Mouse (Mus musculus): ENCODE measurements around the gene Atxn1. TPM values are rescaled to one million over a fixed set of nuclear protein-coding genes. Genes with fewer than 3 reads are reported as not detected.
A peak's percentile ranks its signal among the peaks of the same experiment; 100 is the strongest.

The Atxn1 gene
- polyA plus RNA-seq, 1 experiment: 59.3 TPM

- no peak overlapping the region for H3K27ac ChIP-seq (ENCODE audit: insufficient read depth, low read length)
- peaks cover 5% of the 10 kb centered on the region; the same call in 1 of the 2 replicates for H3K4me1 ChIP-seq (ENCODE audit: control insufficient read depth, insufficient read depth, low read length)
- H3K4me3 ChIP-seq (ENCODE audit: insufficient read depth, low read length): no peak overlapping the region
- TF ChIP-seq POLR2A (IDR thresholded peaks at IDR 0.05; ENCODE audit: low read depth, low read length) (no peak), CTCF (IDR thresholded peaks at IDR 0.05; ENCODE audit: borderline replicate concordance, insufficient read depth, low read length) (no peak)
Observed at GRCm38 (mm10) chr13:45590898-45591297, 373.9 kb downstream of the Atxn1 start.

GRCm38 (mm10) chr13:45583061-45583460 is 381.7 kb downstream of the Atxn1 start:
- Histone ChIP-seq H3K4me3 (ENCODE audit: insufficient read depth, low read length) (no peak overlapping the region), H3K27ac (ENCODE audit: insufficient read depth, low read length) (peak overlapping the region; percentile 38), H3K4me1 (ENCODE audit: control insufficient read depth, insufficient read depth, low read length) (peaks cover 2% of the 10 kb centered on the region; the same call in 1 of the 2 replicates)
- TF ChIP-seq POLR2A (IDR thresholded peaks at IDR 0.05; ENCODE audit: low read depth, low read length): no peak
- no peak for TF ChIP-seq CTCF (IDR thresholded peaks at IDR 0.05; ENCODE audit: borderline replicate concordance, insufficient read depth, low read length)

GRCm38 (mm10) chr13:45582294-45582693 is 382.5 kb downstream of the Atxn1 start:
- peaks cover 7% of the 10 kb centered on the region; the same call in 1 of the 2 replicates for H3K4me1 ChIP-seq (ENCODE audit: control insufficient read depth, insufficient read depth, low read length)
- TF ChIP-seq CTCF (IDR thresholded peaks at IDR 0.05; ENCODE audit: borderline replicate concordance, insufficient read depth, low read length) (no peak), POLR2A (IDR thresholded peaks at IDR 0.05; ENCODE audit: low read depth, low read length) (no peak)
- peak overlapping the region; percentile 38; the same call in 1 of the 2 replicates for H3K27ac ChIP-seq (ENCODE audit: insufficient read depth, low read length)
- H3K4me3 ChIP-seq (ENCODE audit: insufficient read depth, low read length): no peak overlapping the region

GRCm38 (mm10) chr13:45579751-45580150 is 385.1 kb downstream of the Atxn1 start:
- Histone ChIP-seq H3K4me1 (ENCODE audit: control insufficient read depth, insufficient read depth, low read length) (peaks cover 17% of the 10 kb centered on the region), H3K4me3 (ENCODE audit: insufficient read depth, low read length) (no peak overlapping the region), H3K27ac (ENCODE audit: insufficient read depth, low read length) (no peak overlapping the region)
- TF ChIP-seq POLR2A (IDR thresholded peaks at IDR 0.05; ENCODE audit: low read depth, low read length) (no peak), CTCF (IDR thresholded peaks at IDR 0.05; ENCODE audit: borderline replicate concordance, insufficient read depth, low read length) (no peak)

GRCm38 (mm10) chr13:45577784-45578183 is 387.0 kb downstream of the Atxn1 start:
- peaks cover 21% of the 10 kb centered on the region for H3K4me1 ChIP-seq (ENCODE audit: control insufficient read depth, insufficient read depth, low read length)
- H3K27ac ChIP-seq (ENCODE audit: insufficient read depth, low read length): peak overlapping the region; percentile 63
- TF ChIP-seq POLR2A (IDR thresholded peaks at IDR 0.05; ENCODE audit: low read depth, low read length) (no peak), CTCF (IDR thresholded peaks at IDR 0.05; ENCODE audit: borderline replicate concordance, insufficient read depth, low read length) (no peak)
- no peak overlapping the region for H3K4me3 ChIP-seq (ENCODE audit: insufficient read depth, low read length)

GRCm38 (mm10) chr13:45577366-45577765 is 387.4 kb downstream of the Atxn1 start:
- Histone ChIP-seq H3K4me3 (ENCODE audit: insufficient read depth, low read length) (no peak overlapping the region), H3K27ac (ENCODE audit: insufficient read depth, low read length) (peak overlapping the region; percentile 63), H3K4me1 (ENCODE audit: control insufficient read depth, insufficient read depth, low read length) (peaks cover 23% of the 10 kb centered on the region)
- TF ChIP-seq CTCF (IDR thresholded peaks at IDR 0.05; ENCODE audit: borderline replicate concordance, insufficient read depth, low read length) (no peak), POLR2A (IDR thresholded peaks at IDR 0.05; ENCODE audit: low read depth, low read length) (no peak)

GRCm38 (mm10) chr13:45576185-45576584 is 388.6 kb downstream of the Atxn1 start:
- Histone ChIP-seq H3K4me3 (ENCODE audit: insufficient read depth, low read length) (no peak overlapping the region), H3K27ac (ENCODE audit: insufficient read depth, low read length) (peak overlapping the region; percentile 63), H3K4me1 (ENCODE audit: control insufficient read depth, insufficient read depth, low read length) (peaks cover 23% of the 10 kb centered on the region)
- TF ChIP-seq CTCF (IDR thresholded peaks at IDR 0.05; ENCODE audit: borderline replicate concordance, insufficient read depth, low read length): no peak
- TF ChIP-seq POLR2A (IDR thresholded peaks at IDR 0.05; ENCODE audit: low read depth, low read length): no peak

GRCm38 (mm10) chr13:45572768-45573167 is 392.0 kb downstream of the Atxn1 start:
- H3K4me1 ChIP-seq (ENCODE audit: control insufficient read depth, insufficient read depth, low read length): peaks cover 27% of the 10 kb centered on the region
- no peak overlapping the region for H3K27ac ChIP-seq (ENCODE audit: insufficient read depth, low read length)
- no peak for TF ChIP-seq POLR2A (IDR thresholded peaks at IDR 0.05; ENCODE audit: low read depth, low read length)
- peak; percentile 38; the same call in 1 of the 2 replicates for TF ChIP-seq CTCF (IDR thresholded peaks at IDR 0.05; ENCODE audit: borderline replicate concordance, insufficient read depth, low read length)
- no peak overlapping the region for H3K4me3 ChIP-seq (ENCODE audit: insufficient read depth, low read length)

- H3K4me1 ChIP-seq (ENCODE audit: control insufficient read depth, insufficient read depth, low read length): peaks cover 20% of the 10 kb centered on the region
- H3K27ac ChIP-seq (ENCODE audit: insufficient read depth, low read length): no peak overlapping the region
- H3K4me3 ChIP-seq (ENCODE audit: insufficient read depth, low read length): no peak overlapping the region
- TF ChIP-seq POLR2A (IDR thresholded peaks at IDR 0.05; ENCODE audit: low read depth, low read length) (no peak), CTCF (IDR thresholded peaks at IDR 0.05; ENCODE audit: borderline replicate concordance, insufficient read depth, low read length) (peak; percentile 81)
Observed at GRCm38 (mm10) chr13:45571795-45572262, 393.0 kb downstream of the Atxn1 start.

- Histone ChIP-seq H3K4me3 (ENCODE audit: insufficient read depth, low read length) (no peak overlapping the region), H3K27ac (ENCODE audit: insufficient read depth, low read length) (peak overlapping the region; percentile 53), H3K4me1 (ENCODE audit: control insufficient read depth, insufficient read depth, low read length) (peaks cover 12% of the 10 kb centered on the region)
- TF ChIP-seq CTCF (IDR thresholded peaks at IDR 0.05; ENCODE audit: borderline replicate concordance, insufficient read depth, low read length) (no peak), POLR2A (IDR thresholded peaks at IDR 0.05; ENCODE audit: low read depth, low read length) (no peak)
Observed at GRCm38 (mm10) chr13:45569932-45570331, 394.9 kb downstream of the Atxn1 start.
